Mouse (Mus musculus) thymus, adult 18-20 months (tissue): ENCODE measurements around the gene Ccsap.

ENCODE experiments used
- DNase-seq, 2 experiments: peaks; one replicate each; pipeline ENCODE4 v3.0.0; 2022; ENCODE audit warnings: mixed read lengths in 2 of 2

Gene Ccsap

DNA sequence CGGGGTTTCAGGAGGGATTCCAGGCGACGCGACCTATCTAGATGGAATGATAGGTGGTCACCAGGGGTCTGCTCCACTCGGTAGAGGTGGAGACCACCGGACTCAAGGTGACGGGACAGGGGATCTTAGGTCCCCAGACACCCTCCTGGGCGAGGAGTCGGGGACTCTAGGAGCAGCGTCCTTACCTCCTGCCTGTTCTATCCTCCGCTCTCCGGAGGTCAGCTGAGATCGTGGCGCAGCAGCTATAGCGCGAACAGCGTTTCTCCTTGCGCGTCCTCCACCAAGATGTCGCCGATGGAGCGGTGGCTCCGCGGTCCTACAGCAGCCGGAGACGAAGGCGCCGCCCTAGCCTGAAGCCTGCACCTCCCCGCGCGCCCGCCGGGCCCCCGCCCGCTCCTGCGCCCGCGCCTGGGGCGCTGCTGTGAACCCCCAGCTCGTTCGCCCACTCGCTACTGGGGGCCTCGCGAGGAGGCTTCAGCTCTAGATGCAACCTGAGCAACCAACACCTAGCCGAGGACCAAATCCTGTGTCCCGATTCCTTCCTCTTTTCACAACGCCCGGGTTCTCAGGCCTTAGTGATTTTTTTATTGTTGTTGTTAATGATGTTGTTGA lies at the start of gene Ccsap:
Gene Ccsap (minus strand): TSS at position 562 of the 612 bp plus-strand sequence.
- peak in 1 of 2 experiments; percentile 53 for DNase-seq

- DNase-seq, result no peak
Observed at GRCm38 (mm10) chr8:123907604-123908003, 47.6 kb upstream of the Ccsap start.

DNA sequence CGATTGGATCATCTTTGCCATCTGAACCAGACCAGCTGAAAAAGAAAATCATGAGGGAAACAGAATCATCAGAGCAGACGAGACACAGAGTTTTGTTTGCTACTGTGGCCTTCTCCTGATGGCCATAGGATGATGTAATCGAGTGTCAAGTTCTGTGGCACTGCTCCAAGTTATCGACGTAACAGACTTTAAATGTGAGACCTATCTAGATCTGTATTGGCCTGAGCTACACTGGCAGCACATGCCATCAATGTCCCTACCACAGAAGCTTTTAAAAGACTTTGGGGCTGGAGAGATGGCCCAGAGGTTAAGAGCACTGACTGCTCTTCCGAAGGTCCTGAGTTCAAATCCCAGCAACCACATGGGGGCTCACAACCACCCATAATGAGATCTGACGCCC lies 42.6 kb upstream of the Ccsap start:
- no peak for DNase-seq

DNA sequence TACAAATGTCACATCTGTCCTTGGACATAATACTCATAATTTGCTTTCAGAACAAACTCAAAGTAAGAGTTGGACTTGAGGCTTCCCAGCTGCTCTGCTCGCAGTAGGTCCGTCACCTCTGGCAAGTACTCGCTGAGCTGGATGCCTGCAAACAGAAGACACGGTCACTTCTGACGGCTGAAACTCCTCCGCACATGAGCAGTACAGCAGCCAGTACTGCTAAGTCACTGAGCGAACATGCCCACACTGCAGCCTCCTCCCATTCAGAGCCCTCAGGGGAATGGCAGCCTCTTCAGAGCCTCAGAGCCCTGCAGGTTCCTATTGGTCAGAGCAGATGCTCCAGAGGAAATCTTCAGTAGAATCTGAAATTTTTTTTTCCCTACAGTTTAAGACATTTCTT lies 39.4 kb upstream of the Ccsap start:
- no peak for DNase-seq

GRCm38 (mm10) chr8:123898576-123898975 lies 38.6 kb upstream of the Ccsap start:
- DNase-seq, result no peak

- no peak for DNase-seq
Observed at GRCm38 (mm10) chr8:123896774-123897173, 36.8 kb upstream of the Ccsap start.

- no peak for DNase-seq
Observed at GRCm38 (mm10) chr8:123896366-123896761, 36.4 kb upstream of the Ccsap start.

DNA sequence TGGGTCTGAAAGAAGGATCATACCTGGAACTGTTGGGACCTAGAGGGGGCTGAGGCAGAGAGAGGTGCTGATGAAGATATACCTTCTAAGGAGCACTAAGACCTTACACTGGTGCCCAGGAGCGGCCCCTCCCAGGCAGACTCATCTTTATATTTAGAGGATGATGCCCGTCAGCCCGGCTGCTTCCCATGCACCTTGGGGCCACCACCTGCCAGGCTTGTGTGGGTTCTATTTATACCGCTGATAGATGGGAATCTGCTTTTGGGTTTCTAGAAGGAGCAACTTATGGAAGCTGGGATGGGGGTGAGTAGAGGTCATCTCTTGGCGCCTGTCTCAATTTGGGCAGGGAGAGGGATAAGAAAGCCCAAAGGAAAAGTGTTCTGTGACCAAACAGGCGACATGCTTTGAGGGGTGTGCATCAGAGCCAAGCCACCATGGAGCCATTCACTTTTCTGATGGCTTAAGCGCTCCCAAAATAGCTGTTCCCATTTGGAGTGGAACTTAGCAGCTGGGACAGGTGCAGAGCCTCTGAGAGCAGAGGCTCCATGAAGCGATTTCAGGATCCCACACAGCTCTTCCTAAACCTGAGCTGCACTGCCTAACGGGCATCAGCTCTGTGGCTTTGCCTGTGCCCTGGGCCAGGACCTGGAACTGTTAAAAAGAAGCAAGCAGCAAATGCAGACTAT lies 35.8 kb upstream of the Ccsap start:
- DNase-seq, result no peak

- no peak for DNase-seq
Observed at GRCm38 (mm10) chr8:123895230-123895629, 35.2 kb upstream of the Ccsap start.

GRCm38 (mm10) chr8:123894502-123895097 lies 34.6 kb upstream of the Ccsap start, which contains the start of gene Acta1:
TSS of gene Acta1 (minus strand) at chr8:123894751.
- no peak for DNase-seq

DNA sequence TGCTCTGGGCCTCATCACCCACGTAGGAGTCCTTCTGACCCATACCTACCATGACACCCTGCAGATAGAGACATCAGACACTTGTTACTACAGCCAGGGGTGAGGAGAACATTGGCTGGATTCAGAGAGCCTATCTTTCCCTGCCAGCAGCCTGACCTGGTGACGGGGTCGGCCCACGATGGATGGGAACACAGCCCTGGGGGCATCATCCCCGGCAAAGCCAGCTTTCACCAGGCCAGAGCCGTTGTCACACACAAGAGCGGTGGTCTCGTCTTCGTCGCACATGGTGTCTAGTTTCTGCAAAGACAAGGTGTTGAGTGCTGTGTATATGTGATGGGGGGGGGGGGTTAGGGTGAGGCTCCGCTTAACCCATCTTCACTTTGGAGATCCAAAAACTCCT lies 33.4 kb upstream of the Ccsap start:
- DNase-seq, result no peak

DNA sequence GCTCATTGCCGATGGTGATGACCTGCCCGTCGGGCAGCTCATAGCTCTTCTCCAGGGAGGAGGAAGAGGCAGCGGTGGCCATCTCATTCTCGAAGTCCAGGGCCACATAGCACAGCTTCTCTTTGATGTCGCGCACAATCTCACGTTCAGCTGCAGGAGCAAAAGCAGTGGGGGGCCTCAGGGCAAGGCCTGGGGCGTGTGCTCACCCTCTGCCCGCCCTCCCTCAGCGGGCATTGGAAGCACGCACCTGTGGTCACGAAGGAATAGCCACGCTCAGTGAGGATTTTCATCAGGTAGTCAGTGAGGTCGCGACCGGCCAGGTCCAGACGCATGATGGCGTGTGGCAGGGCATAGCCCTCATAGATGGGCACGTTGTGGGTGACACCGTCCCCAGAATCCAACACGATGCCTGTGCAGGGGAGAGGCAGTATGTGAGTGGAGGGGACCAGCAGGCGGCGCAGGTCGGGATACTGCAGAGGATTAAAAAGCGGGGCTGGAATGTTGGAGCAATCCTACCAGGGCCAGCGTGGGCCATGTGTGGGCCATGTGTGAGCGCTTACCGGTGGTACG lies 32.7 kb upstream of the Ccsap start:
- no peak for DNase-seq

DNA sequence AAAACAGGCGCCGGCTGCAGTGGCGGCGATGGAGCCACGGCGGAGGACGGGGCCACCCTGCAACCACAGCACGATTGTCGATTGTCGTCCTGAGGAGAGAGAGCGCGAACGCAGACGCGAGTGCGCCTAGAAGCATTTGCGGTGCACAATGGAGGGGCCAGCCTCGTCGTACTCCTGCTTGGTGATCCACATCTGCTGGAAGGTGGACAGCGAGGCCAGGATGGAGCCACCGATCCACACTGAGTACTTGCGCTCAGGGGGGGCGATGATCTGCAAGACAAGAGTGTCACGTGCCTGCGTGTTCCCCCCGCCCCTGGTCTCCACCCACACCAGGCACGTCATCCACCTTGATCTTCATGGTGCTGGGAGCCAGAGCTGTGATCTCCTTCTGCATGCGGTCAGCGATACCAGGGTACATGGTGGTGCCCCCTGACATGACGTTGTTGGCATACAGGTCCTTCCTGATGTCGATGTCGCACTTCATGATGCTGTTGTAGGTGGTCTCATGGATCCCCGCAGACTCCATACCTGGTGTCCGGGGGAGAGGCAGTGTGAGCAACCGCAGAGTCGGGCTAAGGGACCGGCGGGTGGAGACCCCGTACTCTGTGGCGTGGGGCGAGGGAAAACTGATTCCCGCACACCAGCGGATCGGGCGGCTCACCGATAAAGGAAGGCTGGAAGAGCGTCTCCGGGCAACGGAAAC lies 32.0 kb upstream of the Ccsap start:
- DNase-seq, result no peak

GRCm38 (mm10) chr8:123891271-123891670 lies 31.3 kb upstream of the Ccsap start:
- no peak for DNase-seq

- DNase-seq, result no peak
Observed at GRCm38 (mm10) chr8:123889797-123890196, 29.8 kb upstream of the Ccsap start.

DNA sequence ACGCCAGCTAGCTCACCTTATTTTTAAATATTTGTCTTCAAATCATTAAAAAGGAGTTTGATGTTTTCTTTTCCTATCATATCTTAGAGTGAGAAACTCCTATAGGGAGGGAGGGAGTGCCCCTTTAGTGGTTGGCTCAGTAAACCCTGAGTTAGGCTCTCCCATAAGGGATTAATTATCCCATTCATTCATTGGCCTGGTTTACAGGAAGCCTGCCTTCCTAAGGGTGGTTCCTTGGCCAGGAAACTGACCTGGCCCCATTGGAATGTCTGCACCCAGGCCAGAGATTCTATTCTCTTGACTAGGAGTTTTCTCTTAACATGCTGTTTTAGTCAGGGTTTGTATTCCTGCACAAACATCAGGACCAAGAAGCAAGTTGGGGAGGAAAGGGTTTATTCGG lies 27.9 kb upstream of the Ccsap start:
- DNase-seq, result no peak

- DNase-seq, result no peak
Observed at GRCm38 (mm10) chr8:123887163-123887562, 27.2 kb upstream of the Ccsap start.

DNA sequence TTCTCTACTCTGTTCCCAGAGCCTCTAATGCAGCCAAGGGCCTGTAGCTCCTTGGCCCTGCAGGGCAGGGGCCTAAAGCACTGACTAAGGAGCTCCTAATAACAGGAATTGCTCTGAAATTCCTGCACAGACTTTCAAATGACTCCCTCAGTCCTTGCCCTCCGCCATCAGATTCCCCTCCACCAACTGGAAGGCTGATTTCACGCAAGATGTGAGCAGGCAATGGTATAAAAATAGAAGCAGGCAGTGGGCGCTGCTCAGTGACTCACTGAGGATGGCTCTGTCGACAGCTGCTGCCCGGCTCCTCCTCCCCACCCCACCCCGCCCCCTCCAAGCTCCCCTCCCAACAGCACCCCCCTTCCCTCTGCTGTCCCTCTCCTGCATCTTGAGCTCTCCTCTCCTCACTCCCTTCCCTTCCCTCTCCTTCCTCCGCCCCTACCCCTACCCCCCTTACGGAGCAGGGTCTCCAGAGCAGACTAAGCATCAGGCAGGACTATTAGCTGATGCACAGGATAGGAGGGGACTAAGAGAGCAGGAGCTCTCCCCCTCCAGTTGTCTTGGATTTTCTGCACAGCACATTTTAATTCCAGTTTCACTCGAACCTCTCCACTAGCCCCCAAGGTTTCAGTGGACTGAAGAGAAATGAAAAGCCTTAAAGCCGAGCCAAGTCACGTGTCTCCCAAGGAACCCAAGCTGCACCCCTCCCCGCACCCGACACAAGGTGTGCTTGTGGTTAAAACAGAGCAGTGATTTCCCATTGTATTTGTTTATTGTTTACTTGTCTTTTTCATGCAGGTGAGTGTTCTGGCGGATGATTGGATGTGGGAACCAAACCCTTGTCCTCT lies 24.9 kb upstream of the Ccsap start:
- DNase-seq, result no peak

DNA sequence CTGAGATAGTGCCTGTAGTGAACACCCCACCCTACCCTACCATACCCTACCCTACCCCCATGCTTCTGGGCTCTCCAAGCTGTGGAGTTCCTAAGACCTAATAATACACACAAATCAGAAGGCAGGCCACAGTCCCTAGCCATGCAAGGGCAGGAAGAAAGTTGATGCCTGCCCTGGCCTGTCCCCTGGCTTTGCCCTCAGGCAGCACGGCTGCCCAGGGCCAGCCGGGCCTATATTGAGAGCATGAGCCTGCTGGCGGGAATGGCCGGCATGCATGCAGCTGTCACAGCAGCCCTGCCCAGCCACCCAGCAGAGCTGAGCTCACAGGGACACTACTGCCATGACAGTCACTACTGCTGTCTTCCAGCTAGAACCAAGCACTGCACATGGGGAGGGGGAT lies 23.1 kb upstream of the Ccsap start:
- no peak for DNase-seq

- no peak for DNase-seq
Observed at GRCm38 (mm10) chr8:123882412-123882811, 22.4 kb upstream of the Ccsap start.

DNA sequence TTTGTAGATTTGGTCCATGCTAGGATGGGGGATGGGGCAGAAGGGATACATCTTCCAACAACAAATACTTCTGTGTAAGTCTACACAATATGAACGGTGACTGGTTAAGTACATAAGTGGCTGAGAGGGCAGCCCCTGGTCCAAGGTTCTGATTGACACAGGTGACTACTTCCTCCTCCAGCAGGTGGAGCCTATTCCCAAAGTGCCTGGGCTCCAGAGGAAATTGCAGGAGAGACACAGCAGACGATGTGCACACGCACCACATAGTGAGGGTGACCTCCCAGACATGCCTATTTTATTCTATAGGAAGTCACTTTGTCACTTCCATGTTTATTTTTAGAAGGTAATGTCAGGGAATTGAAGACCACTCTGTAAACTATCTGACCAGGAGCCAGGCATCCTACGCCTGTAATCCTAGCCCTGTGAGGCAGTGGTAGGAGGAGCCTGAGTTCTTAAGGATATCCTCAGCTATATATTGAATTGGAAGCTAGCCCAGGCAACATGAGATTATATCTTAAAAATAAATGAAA lies 20.9 kb upstream of the Ccsap start:
- no peak for DNase-seq

DNA sequence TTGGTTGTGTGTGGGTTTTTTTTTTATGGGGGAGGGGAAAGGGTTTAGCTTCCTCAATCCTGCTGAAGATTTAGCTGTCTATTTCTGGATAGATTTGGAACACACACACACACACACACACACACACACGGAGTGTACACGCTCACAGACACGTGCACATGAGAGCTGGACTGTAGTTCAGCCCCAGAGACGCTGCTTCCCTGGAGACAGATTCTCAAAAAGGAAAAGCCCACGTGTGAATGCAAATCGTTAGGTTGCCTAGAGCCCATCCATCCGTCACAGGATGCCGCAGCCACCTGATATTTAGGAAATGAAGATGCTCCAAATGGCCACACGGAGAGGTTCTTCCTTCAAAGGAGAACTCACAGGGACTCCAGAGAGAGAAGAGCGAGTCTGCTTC lies 20.3 kb upstream of the Ccsap start:
- no peak for DNase-seq
